Mouse (Mus musculus): ENCODE results near the gene Pdilt. TPM values are rescaled to one million over a fixed set of nuclear protein-coding genes. Genes with fewer than 3 reads are reported as not detected.
"Not testable (repeated sequence)": the region's sequence is repeated elsewhere in the genome, so short reads cannot be mapped to it uniquely, and the experiment has no call there.

Pdilt gene
- under 1 TPM in 1 of 2 experiments, not detected in 1; 0.22 TPM for total RNA-seq (2021)
- long read RNA-seq, experiment 1, result 0 reads
- long read RNA-seq, experiment 2, partial matches to known transcripts, result 0 of 1 reads
- long read RNA-seq, experiment 2, other reads (novel, unspliced or antisense), result 1 of 1 reads

- no peak for DNase-seq (ENCODE audit: low spot score in 2 of 2)
These were observed at the start of gene Pdilt for GRCm38 (mm10) chr7:119523389-119523788. Gene Pdilt, minus strand, starts transcription at chr7:119523489.

GRCm38 (mm10) chr7:119562476-119562875 lies 39.2 kb upstream of the Pdilt start:
- DNase-seq (ENCODE audit: low spot score in 2 of 2), result not testable (repeated sequence)

GRCm38 (mm10) chr7:119561441-119561840 lies 38.2 kb upstream of the Pdilt start:
- DNase-seq (ENCODE audit: low spot score in 2 of 2), result no peak

- no peak for DNase-seq (ENCODE audit: low spot score in 2 of 2)
These were observed 37.2 kb upstream of the Pdilt start for GRCm38 (mm10) chr7:119560452-119560835.

GRCm38 (mm10) chr7:119559789-119560451 lies 36.6 kb upstream of the Pdilt start:
- no peak for DNase-seq (ENCODE audit: low spot score in 2 of 2)

- DNase-seq (ENCODE audit: low spot score in 2 of 2), result no peak
These were observed 30.8 kb upstream of the Pdilt start, which contains the start of gene Acsm2 for GRCm38 (mm10) chr7:119554040-119554439. Gene Acsm2, plus strand, starts transcription at chr7:119554340.

GRCm38 (mm10) chr7:119550471-119551222 lies 27.4 kb upstream of the Pdilt start:
- DNase-seq (ENCODE audit: low spot score in 2 of 2), result no peak

- DNase-seq (ENCODE audit: low spot score in 2 of 2), result no peak
These were observed 22.3 kb upstream of the Pdilt start for GRCm38 (mm10) chr7:119545572-119545971.

GRCm38 (mm10) chr7:119542445-119542844 lies 19.2 kb upstream of the Pdilt start:
- DNase-seq (ENCODE audit: low spot score in 2 of 2), result no peak

- DNase-seq (ENCODE audit: low spot score in 2 of 2), result no peak
These were observed 11.1 kb upstream of the Pdilt start for GRCm38 (mm10) chr7:119534389-119534788.

GRCm38 (mm10) chr7:119532924-119533323 lies 9.6 kb upstream of the Pdilt start:
- DNase-seq (ENCODE audit: low spot score in 2 of 2), result no peak

GRCm38 (mm10) chr7:119528617-119529016 lies 5.3 kb upstream of the Pdilt start:
- DNase-seq (ENCODE audit: low spot score in 2 of 2), result no peak

- no peak for DNase-seq (ENCODE audit: low spot score in 2 of 2)
These were observed 4.3 kb upstream of the Pdilt start for GRCm38 (mm10) chr7:119527548-119527947.

- no peak for DNase-seq (ENCODE audit: low spot score in 2 of 2)
These were observed 3.8 kb upstream of the Pdilt start for GRCm38 (mm10) chr7:119527135-119527534.

- DNase-seq (ENCODE audit: low spot score in 2 of 2), result no peak
These were observed 3.2 kb upstream of the Pdilt start for GRCm38 (mm10) chr7:119526486-119526885.

- DNase-seq (ENCODE audit: low spot score in 2 of 2), result no peak
These were observed 2.6 kb upstream of the Pdilt start for GRCm38 (mm10) chr7:119525881-119526281.

GRCm38 (mm10) chr7:119522385-119522784 lies 904 bp downstream of the Pdilt start:
- DNase-seq (ENCODE audit: low spot score in 2 of 2), result no peak

- no peak for DNase-seq (ENCODE audit: low spot score in 2 of 2)
These were observed 1.5 kb downstream of the Pdilt start for GRCm38 (mm10) chr7:119521816-119522215.

- peak; percentile 57 to 63 for DNase-seq (ENCODE audit: low spot score in 2 of 2)
These were observed 3.6 kb downstream of the Pdilt start for GRCm38 (mm10) chr7:119519654-119520053.

- DNase-seq (ENCODE audit: low spot score in 2 of 2), result no peak
These were observed 4.1 kb downstream of the Pdilt start, which contains the start of gene Acsm5 for GRCm38 (mm10) chr7:119519163-119519562. Gene Acsm5, plus strand, starts transcription at chr7:119519463.

GRCm38 (mm10) chr7:119516272-119516558 lies 7.1 kb downstream of the Pdilt start:
- DNase-seq (ENCODE audit: low spot score in 2 of 2), result no peak

GRCm38 (mm10) chr7:119515492-119516271 lies 7.6 kb downstream of the Pdilt start:
- DNase-seq (ENCODE audit: low spot score in 2 of 2), result no peak
